Mouse (Mus musculus) T-helper 1 cell (primary cell): ENCODE measurements around the gene Pde6d.

ENCODE experiments used
- in situ Hi-C: fragments of 300-600 bp; cut with MboI, MseI; formaldehyde crosslinking; loops from one replicate; pipeline ENCODE4 v1.15.1; 2025; ENCODE audit warnings: high pct_unique_total_duplicates

Pde6d gene

GRCm38 (mm10) chr1:86582451-86583096 lies at the start of gene Pde6d, which contains the start of gene Cops7b:
Gene Pde6d (minus strand): TSS chr1:86582629.
Gene Cops7b (plus strand): TSS chr1:86582904.
- in situ Hi-C loops: loop anchor here (5.0 to 10.0 kb wide), 2 partner anchors 45 to 1272 kb away; partner anchors contain the start of gene Dgkd

DNA sequence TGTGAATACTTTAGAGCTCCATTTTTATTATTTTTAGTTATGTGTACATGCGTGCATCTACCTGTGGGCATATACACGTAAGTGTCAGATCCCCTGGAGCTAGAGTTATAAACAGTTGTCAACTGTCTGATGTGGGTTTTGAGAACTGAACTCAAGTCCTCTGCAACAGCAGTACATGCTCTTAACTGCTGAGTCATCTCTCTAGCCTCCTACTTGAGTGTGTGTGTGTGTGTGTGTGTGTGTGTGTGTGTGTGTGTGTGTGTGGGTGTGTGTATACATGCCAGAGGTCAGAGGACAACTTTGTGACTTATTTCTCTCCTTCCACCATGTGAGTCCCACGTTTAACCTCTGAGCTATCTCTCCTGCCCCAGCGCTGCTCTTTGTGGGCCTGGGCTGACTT lies 48.1 kb upstream of the Pde6d start:
- in situ Hi-C loops: no loop called here

- in situ Hi-C loops: no loop called here
These were observed 47.5 kb upstream of the Pde6d start for GRCm38 (mm10) chr1:86629936-86630335.

DNA sequence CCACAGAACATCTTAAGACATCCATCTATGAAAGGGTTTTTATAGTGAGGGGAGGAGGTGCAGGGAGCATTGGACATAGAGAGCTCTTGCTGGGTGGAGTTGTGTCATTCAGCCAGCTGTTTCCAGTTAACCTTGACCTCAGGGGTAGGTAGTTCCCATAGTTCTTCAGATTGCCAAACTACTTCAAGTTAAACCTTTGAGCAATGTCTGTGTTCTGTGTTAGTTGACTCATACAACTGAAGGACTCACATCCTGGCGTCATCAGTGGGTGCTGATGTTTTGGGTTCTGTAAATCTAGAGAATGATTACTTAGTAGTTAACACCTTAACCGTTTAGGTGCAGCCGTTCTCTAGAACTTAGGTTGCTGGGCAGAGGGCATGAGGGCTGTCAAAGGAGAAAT lies 45.8 kb upstream of the Pde6d start:
- in situ Hi-C loops: no loop called here

- in situ Hi-C loops: no loop called here
These were observed 40.9 kb upstream of the Pde6d start for GRCm38 (mm10) chr1:86623001-86624000.

DNA sequence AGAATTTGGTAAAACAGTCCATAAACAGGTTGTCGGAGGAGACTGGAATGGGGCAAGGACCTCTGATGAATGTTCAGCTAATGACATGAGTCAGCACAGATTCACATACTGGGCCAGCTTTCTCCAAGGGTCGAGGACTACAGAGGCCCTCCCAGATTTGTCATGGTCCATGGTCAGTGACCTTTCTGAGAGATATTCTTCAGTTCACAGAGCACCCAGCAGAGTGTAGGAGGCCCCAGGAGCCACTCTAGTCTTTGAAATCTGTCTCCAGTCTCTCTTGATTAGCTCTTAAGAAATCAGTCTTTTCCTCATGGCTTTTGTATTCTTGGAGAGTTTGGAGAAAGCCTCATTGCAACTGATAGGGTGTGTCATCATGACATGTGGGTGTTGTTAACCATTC lies 39.9 kb upstream of the Pde6d start:
- in situ Hi-C loops: no loop called here

DNA sequence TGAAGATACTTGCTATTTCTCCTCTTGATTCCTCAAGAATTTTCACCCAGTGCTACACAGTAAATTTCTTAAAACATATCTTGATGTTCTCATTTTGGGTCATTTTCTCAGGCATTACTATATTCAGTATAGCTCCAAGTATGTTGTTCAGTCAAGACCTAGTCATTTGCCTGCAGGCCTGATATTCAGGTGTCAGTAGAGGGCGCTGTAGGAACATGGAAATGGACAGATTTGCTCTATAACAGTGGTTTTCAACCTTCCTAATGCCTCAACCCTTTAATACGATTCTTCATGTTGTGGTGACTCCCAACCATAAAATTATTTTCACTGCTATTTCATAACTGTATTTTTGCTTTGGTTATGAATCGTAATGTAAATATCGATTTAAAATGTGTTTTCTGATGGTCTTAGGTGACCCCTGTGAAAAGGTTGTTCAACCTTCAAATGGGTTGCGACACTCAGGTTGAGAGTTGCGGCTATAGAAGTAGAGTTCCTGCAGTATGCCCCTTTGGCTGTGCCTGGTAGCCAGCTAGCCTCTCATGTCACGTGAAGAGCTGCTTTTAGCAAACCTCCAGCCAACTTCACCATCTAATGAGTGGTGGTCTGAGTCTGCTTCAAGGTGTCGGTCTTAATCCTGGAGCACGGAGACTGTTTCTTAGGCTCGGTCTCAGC lies 36.2 kb upstream of the Pde6d start:
- in situ Hi-C loops: no loop called here

DNA sequence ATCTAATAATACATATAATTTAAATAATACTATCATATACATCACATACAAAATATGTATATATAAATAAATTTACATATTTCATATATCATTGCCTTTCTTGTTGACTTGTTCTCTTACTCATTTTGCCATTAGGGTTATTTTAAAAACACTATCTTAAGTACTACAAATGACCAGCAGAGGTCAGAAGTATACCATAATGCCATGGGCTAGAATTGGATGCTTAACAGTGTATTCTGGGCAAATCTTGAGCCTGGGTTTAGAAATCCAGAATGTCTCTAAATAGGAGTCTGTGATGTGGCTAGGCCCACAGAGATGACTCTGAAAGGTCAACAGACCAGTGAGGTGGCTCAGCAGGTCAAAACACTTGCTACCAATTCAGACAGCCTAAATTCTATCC lies 31.8 kb upstream of the Pde6d start:
- in situ Hi-C loops: no loop called here

GRCm38 (mm10) chr1:86612081-86612480 lies 29.7 kb upstream of the Pde6d start:
- in situ Hi-C loops: no loop called here

DNA sequence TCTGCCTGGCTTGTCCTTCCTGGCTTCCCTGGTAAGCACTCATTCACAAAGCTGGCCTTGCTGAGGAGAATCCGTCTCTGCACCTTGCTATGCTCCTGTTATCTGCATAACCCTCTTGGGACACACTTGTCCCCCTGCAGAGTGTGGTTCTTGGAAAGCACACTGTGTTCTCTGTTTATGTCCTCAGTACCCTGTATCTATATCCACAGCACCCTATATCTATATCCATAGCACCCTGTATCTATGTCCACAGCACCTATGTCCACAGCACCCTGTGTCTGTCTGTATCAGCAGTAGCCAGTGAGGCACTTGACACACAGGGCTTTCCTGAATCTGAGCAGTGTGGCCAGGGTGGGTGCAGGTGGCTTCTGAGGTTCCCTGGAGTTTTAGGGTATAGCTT lies 28.5 kb upstream of the Pde6d start:
- in situ Hi-C loops: no loop called here

GRCm38 (mm10) chr1:86600117-86600516 lies 17.7 kb upstream of the Pde6d start:
- in situ Hi-C loops: no loop called here

DNA sequence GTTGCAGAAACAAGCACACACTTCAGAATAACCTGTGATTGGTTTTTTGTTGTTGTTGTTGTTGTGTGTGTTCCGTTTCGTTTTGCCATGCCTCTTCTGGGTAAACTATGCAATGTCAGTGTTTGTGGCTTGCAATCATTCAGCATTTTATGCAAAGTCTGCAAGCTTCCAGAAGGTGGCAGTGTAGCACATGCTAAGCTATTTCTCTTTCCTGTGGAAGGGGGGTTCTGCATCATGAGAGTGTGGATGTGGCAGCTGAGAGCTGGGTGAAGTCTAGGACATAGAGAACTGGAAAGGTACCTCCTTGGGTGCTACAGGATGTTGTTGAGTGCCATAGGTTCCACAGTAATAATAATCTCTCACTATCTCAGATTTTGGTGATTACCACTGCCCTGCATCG lies 16.1 kb upstream of the Pde6d start:
- in situ Hi-C loops: no loop called here

- in situ Hi-C loops: no loop called here
These were observed 14.1 kb upstream of the Pde6d start for GRCm38 (mm10) chr1:86596512-86596911.

DNA sequence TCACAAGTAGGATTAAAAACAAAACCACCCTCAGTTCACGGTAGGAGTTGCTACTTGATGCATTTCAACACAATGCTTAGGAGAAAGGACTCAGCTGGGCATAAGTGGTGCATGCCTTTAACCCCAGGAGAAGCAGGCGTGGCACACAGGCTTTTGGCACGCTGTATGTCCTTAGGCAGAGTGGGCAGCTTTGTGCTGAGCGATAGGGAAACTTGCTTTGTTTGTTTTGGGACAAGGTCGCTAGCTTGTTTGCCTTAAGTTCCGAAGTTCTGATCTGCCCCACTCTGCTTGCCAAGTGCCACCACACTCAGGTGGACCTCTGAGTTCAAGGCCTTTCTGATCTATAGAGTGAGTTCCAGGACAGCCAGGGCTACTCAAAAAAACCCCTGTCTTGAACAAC lies 12.9 kb upstream of the Pde6d start:
- in situ Hi-C loops: no loop called here

DNA sequence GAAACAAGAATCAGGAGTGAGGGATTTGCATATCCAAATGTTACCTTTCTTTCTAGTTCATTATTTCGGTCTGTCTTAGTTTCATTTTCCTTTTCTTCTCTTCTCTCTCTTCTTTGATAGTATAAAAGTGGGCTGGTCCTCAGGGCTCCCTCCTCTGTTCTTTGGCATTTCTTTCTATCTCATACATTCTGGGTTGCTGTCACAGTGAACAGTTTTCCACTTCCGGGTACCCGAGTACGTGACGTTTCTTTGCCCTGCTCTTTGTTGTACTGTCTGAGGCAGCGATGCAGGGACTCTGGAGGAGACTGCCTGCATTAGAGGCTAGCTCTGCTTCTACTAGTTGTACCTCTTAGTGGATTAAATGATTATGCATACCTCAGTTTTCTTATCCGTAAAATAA lies 12.1 kb upstream of the Pde6d start:
- in situ Hi-C loops: no loop called here

GRCm38 (mm10) chr1:86586992-86587391 lies 4.6 kb upstream of the Pde6d start:
- in situ Hi-C loops: loop anchor here (10.0 kb wide), 1 partner anchor 1268 kb away; the partner anchor contains the start of gene Dgkd

GRCm38 (mm10) chr1:86583709-86584108 lies 1.3 kb upstream of the Pde6d start:
- in situ Hi-C loops: loop anchor here (5.0 to 10.0 kb wide), 2 partner anchors 46 to 1271 kb away; partner anchors contain the start of gene Dgkd

GRCm38 (mm10) chr1:86581692-86582450 lies 558 bp downstream of the Pde6d start:
- in situ Hi-C loops: loop anchor here (5.0 to 10.0 kb wide), 2 partner anchors 45 to 1273 kb away; partner anchors contain the start of gene Dgkd

DNA sequence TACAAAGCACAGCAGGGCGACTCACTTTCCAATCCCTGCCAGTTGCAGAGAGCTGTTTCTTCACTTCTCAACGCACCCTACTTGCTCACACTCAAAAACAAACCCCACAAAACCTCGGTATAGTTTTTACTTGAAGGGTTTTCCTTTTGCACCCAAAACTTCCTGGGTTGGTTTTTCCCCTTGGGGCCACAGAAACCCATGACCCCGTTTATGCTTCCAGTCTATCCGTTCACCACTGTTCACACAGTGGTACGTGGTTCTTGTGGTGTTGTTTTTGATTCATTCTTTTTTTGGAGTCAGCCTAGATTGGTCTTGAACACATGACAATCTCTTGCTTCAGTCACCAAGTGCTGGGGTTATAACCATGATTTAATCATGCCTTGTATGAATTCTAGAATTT lies 2.0 kb downstream of the Pde6d start:
- in situ Hi-C loops: loop anchor here (5.0 to 10.0 kb wide), 2 partner anchors 43 to 1274 kb away; partner anchors contain the start of gene Dgkd

GRCm38 (mm10) chr1:86571941-86572340 lies 10.5 kb downstream of the Pde6d start:
- in situ Hi-C loops: no loop called here

- in situ Hi-C loops: no loop called here
These were observed 11.0 kb downstream of the Pde6d start for GRCm38 (mm10) chr1:86571381-86571780.
